Mouse (Mus musculus) right cerebral cortex, postnatal 25 days (tissue): ENCODE measurements around the gene Fut4.
A peak's percentile ranks its signal among the peaks of the same experiment; 100 is the strongest.

ENCODE experiments used
- DNase-seq: peaks from one replicate; pipeline ENCODE4 v3.0.0; 2022

Fut4 gene

GRCm38 (mm10) chr9:14752001-14752522, at the start of gene Fut4:
Gene Fut4 (minus strand): TSS chr9:14752393.
- DNase-seq = no peak

- DNase-seq = no peak
Measured at GRCm38 (mm10) chr9:14787356-14787755, 35.2 kb upstream of the Fut4 start.

- DNase-seq = peak; percentile 89
Measured at GRCm38 (mm10) chr9:14784039-14785002, 32.1 kb upstream of the Fut4 start, which contains the start of the genes Mre11a and Ankrd49. Gene Mre11a (plus strand): TSS chr9:14784654. Gene Ankrd49 (minus strand): TSS chr9:14784856.

GRCm38 (mm10) chr9:14778341-14778740, 26.1 kb upstream of the Fut4 start:
- no peak for DNase-seq

GRCm38 (mm10) chr9:14773813-14774212, 21.6 kb upstream of the Fut4 start:
- no peak for DNase-seq

GRCm38 (mm10) chr9:14772074-14772473, 19.9 kb upstream of the Fut4 start:
- DNase-seq = no peak

GRCm38 (mm10) chr9:14770803-14771471, 18.7 kb upstream of the Fut4 start, which contains the start of gene 1700012B09Rik:
Gene 1700012B09Rik (minus strand): TSS chr9:14771030.
- DNase-seq = no peak

- DNase-seq = no peak
Measured at GRCm38 (mm10) chr9:14769811-14770210, 17.6 kb upstream of the Fut4 start.

- DNase-seq = no peak
Measured at GRCm38 (mm10) chr9:14764765-14765164, 12.6 kb upstream of the Fut4 start.

- DNase-seq = no peak
Measured at GRCm38 (mm10) chr9:14759261-14759660, 7.1 kb upstream of the Fut4 start.

GRCm38 (mm10) chr9:14758590-14758989, 6.4 kb upstream of the Fut4 start:
- DNase-seq = no peak

GRCm38 (mm10) chr9:14754469-14754868, 2.3 kb upstream of the Fut4 start:
- no peak for DNase-seq

- no peak for DNase-seq
Measured at GRCm38 (mm10) chr9:14753947-14754346, 1.8 kb upstream of the Fut4 start.

GRCm38 (mm10) chr9:14751503-14752000, 641 bp downstream of the Fut4 start:
- DNase-seq = no peak

- DNase-seq = no peak
Measured at GRCm38 (mm10) chr9:14750901-14751502, 1.2 kb downstream of the Fut4 start.

GRCm38 (mm10) chr9:14740151-14740924, 11.9 kb downstream of the Fut4 start, which contains the start of gene Piwil4:
Gene Piwil4 (minus strand): TSS chr9:14740733.
- no peak for DNase-seq

- no peak for DNase-seq
Measured at GRCm38 (mm10) chr9:14739498-14740150, 12.6 kb downstream of the Fut4 start.

- no peak for DNase-seq
Measured at GRCm38 (mm10) chr9:14730941-14731541, 21.2 kb downstream of the Fut4 start.

GRCm38 (mm10) chr9:14728365-14728764, 23.8 kb downstream of the Fut4 start:
- DNase-seq = no peak

- DNase-seq = no peak
Measured at GRCm38 (mm10) chr9:14726629-14727028, 25.6 kb downstream of the Fut4 start.

GRCm38 (mm10) chr9:14726005-14726404, 26.2 kb downstream of the Fut4 start:
- DNase-seq = no peak
